Mouse (Mus musculus) CH12.LX (cell line): Measurements from ENCODE around the gene Ercc6l2. TPM values are rescaled to one million over a fixed set of nuclear protein-coding genes. Genes with fewer than 3 reads are reported as not detected.
"Not testable (repeated sequence)": the region's sequence is repeated elsewhere in the genome, so short reads cannot be mapped to it uniquely, and the experiment has no call there.

Source experiments
- DNase-seq: peaks from one replicate; pipeline ENCODE4 v3.0.0-alpha.2; 2013; ENCODE audit errors: extremely low read depth
- H3K27ac ChIP-seq: 2 replicates; pipeline ENCODE4 v1.5.1; 2012; ENCODE audit warnings: low read depth, mild to moderate bottlenecking, control low read depth, moderate library complexity; ENCODE audit not compliant: insufficient read depth
- H3K27me3 ChIP-seq: replicated peaks from 2 replicates; pipeline ENCODE3; 2012; ENCODE audit warnings: inconsistent platforms
- H3K36me3 ChIP-seq, 2 experiments: replicated peaks in 1 of 2; 2 replicates each; pipeline versions ENCODE3 to v1.6.1; 2012; ENCODE audit warnings: inconsistent platforms in 1 of 2, low read length in 1 of 2, mild to moderate bottlenecking in 1 of 2, mixed read lengths in 1 of 2, moderate library complexity in 1 of 2; ENCODE audit not compliant: control insufficient read depth in 1 of 2, insufficient read depth in 1 of 2
- H3K4me1 ChIP-seq, 2 experiments: 2 replicates each; pipeline ENCODE4 v1.6.1; 2012; ENCODE audit warnings: inconsistent platforms in 1 of 2, moderate library complexity in 1 of 2; ENCODE audit not compliant: insufficient read depth in 2 of 2, control insufficient read depth in 1 of 2
- H3K4me2 ChIP-seq: 2 replicates; pipeline ENCODE4 v1.6.1; 2012; ENCODE audit warnings: low read depth, mild to moderate bottlenecking, control low read depth; ENCODE audit not compliant: poor library complexity, insufficient read depth, severe bottlenecking
- H3K4me3 ChIP-seq, 3 experiments: fragments of 150-350 bp in 1 of 3; sonication (generic) in 1 of 3; replicated peaks in 1 of 3; 2 replicates each; pipeline versions ENCODE3 to v1.5.1; 2011 to 2012; ENCODE audit warnings: low read depth in 2 of 3, low read length in 2 of 3, mild to moderate bottlenecking in 2 of 3, moderate library complexity in 2 of 3, control low read depth in 1 of 3, improper control_type of control experiment in 1 of 3, inconsistent platforms in 1 of 3, mixed read lengths in 1 of 3; ENCODE audit not compliant: poor library complexity in 1 of 3
- H3K79me2 ChIP-seq: replicated peaks from 2 replicates; pipeline ENCODE4 v1.6.1; 2012; ENCODE audit warnings: mild to moderate bottlenecking, moderate library complexity; ENCODE audit not compliant: control insufficient read depth, poor library complexity, insufficient read depth, severe bottlenecking; ENCODE audit errors: extremely low read depth
- H3K9ac ChIP-seq: 2 replicates; pipeline ENCODE4 v1.6.1; 2012; ENCODE audit warnings: low read depth, mild to moderate bottlenecking, control low read depth, moderate library complexity; ENCODE audit not compliant: insufficient read depth
- H3K9me3 ChIP-seq: replicated peaks from 2 replicates; pipeline ENCODE3; 2012; ENCODE audit warnings: low read length, inconsistent platforms, mixed read lengths
- BHLHE40 ChIP-seq: IDR thresholded peaks from 2 replicates; pipeline ENCODE4 v1.6.1; 2011; ENCODE audit warnings: mild to moderate bottlenecking, low read depth, low read length, improper control_type of control experiment
- CHD2 ChIP-seq: IDR thresholded peaks from 2 replicates; pipeline ENCODE4 v1.6.1; 2011; ENCODE audit warnings: low read length, improper control_type of control experiment
- CTCF ChIP-seq, 2 experiments: IDR thresholded peaks in 1 of 2; conservative IDR thresholded peaks in 1 of 2; 2 replicates each; pipeline ENCODE4 v1.5.1; 2011 to 2012; ENCODE audit warnings: low read depth in 2 of 2, low read length in 2 of 2, improper control_type of control experiment in 1 of 2, inconsistent platforms in 1 of 2, mild to moderate bottlenecking in 1 of 2, moderate library complexity in 1 of 2
- E2F4 ChIP-seq: IDR thresholded peaks from 2 replicates; pipeline ENCODE4 v1.6.1; 2011; ENCODE audit warnings: low read depth, low read length, improper control_type of control experiment; ENCODE audit not compliant: insufficient replicate concordance
- EP300 ChIP-seq: IDR thresholded peaks from 2 replicates; pipeline ENCODE4 v1.6.1; 2011; ENCODE audit warnings: low read length, improper control_type of control experiment
- JUND ChIP-seq: conservative IDR thresholded peaks from 2 replicates; pipeline ENCODE4 v1.6.1; 2011; ENCODE audit warnings: low read depth, low read length, improper control_type of control experiment
- MEF2A ChIP-seq: IDR thresholded peaks from 2 replicates; pipeline ENCODE4 v1.6.1; 2014; ENCODE audit warnings: low read depth, mild to moderate bottlenecking, inconsistent platforms, low read length, improper control_type of control experiment, borderline replicate concordance
- MYC ChIP-seq: IDR thresholded peaks from 2 replicates; pipeline ENCODE4 v1.6.1; 2011; ENCODE audit warnings: low read depth, mild to moderate bottlenecking, improper control_type of control experiment, low read length
- NRF1 ChIP-seq: IDR thresholded peaks from 2 replicates; pipeline ENCODE4 v1.6.1; 2014; ENCODE audit warnings: low read depth, mild to moderate bottlenecking, inconsistent platforms, low read length, improper control_type of control experiment, moderate library complexity
- RAD21 ChIP-seq: IDR thresholded peaks from 2 replicates; pipeline ENCODE4 v1.6.1; 2011; ENCODE audit warnings: low read depth, mild to moderate bottlenecking, low read length, improper control_type of control experiment, moderate library complexity
- SIN3A ChIP-seq: IDR thresholded peaks from 2 replicates; pipeline ENCODE4 v1.6.1; 2012; ENCODE audit warnings: low read length, improper control_type of control experiment, inconsistent platforms
- TCF12 ChIP-seq: IDR thresholded peaks from 2 replicates; pipeline ENCODE4 v1.6.1; 2014; ENCODE audit warnings: low read depth, mild to moderate bottlenecking, inconsistent platforms, low read length, improper control_type of control experiment
- ZNF384 ChIP-seq: IDR thresholded peaks from 2 replicates; pipeline ENCODE4 v1.6.1; 2012; ENCODE audit warnings: low read depth, low read length, improper control_type of control experiment, inconsistent platforms
- dilution Hi-C: fragments of 300-500 bp; cut with MboI; formaldehyde crosslinking; loops from 2 replicates; pipeline ENCODE4 v1.14.3; 2020; ENCODE audit warnings: low sequenced_read_pairs; ENCODE audit not compliant: extremely low pct_unique_long_range_greater_than_20kb, extremely low pct_ligation_motif_present
- in situ Hi-C: fragments of 300-500 bp; cut with MboI; formaldehyde crosslinking; loops from 3 replicates; pipeline ENCODE4 v1.14.3; 2019; ENCODE audit warnings: low sequenced_read_pairs, low pct_ligation_motif_present, low pct_unique_long_range_greater_than_20kb, mixed read lengths
- polyA plus RNA-seq: library from polyadenylated mRNA; unstranded; fragments of >175 nt; gene quantifications from 2 replicates; pipeline ENCODE4 v1.2.1, GENCODE M21; 2012; ENCODE audit warnings: low read depth; ENCODE audit not compliant: insufficient read length
- total RNA-seq, 2 experiments: library from RNA; depleted of rRNA; stranded (reverse); fragments of 300-350 nt in 1 of 2; fragments of >200 nt in 1 of 2; gene quantifications; 2 replicates each; pipeline ENCODE4 v1.2.3; 2012 to 2014

Ercc6l2 gene
- total and polyA plus RNA-seq, 3 experiments, result 44.3 to 97.0 (median 62.5) TPM

DNA sequence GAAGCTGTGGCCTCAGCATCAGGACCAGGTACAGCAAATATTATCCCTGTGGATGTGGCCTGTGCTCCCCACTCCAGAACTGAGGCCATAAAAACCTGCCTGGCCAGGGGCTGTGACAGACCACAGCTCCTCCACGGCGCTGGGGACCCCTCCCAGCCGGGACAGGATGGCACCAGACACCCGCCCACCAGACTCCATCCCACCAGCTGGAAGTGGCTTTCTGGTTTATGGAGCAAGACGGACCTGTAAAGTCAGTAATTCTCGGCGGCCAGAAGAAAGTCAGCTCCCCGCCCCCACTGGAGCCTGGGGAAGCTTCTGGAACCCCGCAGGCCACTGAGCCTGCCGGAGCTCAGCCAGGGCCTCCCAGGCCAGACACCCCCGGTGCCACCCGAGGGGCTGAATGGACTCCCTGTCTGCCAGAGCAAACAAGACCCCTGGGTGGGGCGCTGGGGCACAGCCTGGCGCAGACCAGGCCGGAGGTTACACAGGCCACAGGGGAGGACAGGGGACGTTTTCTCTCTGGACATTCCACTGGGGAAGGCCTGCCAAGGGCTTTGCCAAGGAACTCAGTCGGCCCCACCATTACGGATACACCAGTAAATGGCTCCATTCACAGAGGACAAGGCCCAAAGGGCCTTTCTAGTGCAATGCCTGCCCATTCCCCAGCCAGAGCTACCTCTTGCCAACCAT lies 103.8 kb downstream of the Ercc6l2 start:
- peaks cover 4% of the 10 kb centered on the region for H3K9me3 ChIP-seq
- H3K4me3 ChIP-seq, result no peak overlapping the region
- H3K4me2 ChIP-seq, result no peak overlapping the region
- no peak overlapping the region for H3K27ac ChIP-seq
- no peak for DNase-seq
- in situ Hi-C loops, result no loop called here
- H3K4me1 ChIP-seq, result no peaks in the 10 kb centered on the region
- no peaks in the 10 kb centered on the region for H3K36me3 ChIP-seq
- dilution Hi-C loops, result no loop called here
- no peak for TF ChIP-seq EP300
- no peak for TF ChIP-seq E2F4
- TF ChIP-seq BHLHE40, result no peak
- no peak for TF ChIP-seq RAD21
- no peak for TF ChIP-seq JUND
- H3K27me3 ChIP-seq, result no peaks in the 10 kb centered on the region
- H3K9ac ChIP-seq, result no peak overlapping the region
- H3K79me2 ChIP-seq, result no peaks in the 10 kb centered on the region

- H3K9me3 ChIP-seq, H3K27me3 ChIP-seq, H3K4me3 ChIP-seq, H3K36me3 ChIP-seq, H3K4me2 ChIP-seq, H3K27ac ChIP-seq, DNase-seq, dilution Hi-C loops, in situ Hi-C loops, H3K9ac ChIP-seq, H3K79me2 ChIP-seq, H3K4me1 ChIP-seq: not testable (repeated sequence)
These were observed 109.0 kb downstream of the Ercc6l2 start for GRCm38 (mm10) chr13:63924036-63924435.

- no peak overlapping the region for H3K4me3 ChIP-seq
- H3K79me2 ChIP-seq, result no peaks in the 10 kb centered on the region
- no peak overlapping the region for H3K9ac ChIP-seq
- no peaks in the 10 kb centered on the region for H3K36me3 ChIP-seq
- no peaks in the 10 kb centered on the region for H3K4me1 ChIP-seq
- dilution Hi-C loops (no loop called here), in situ Hi-C loops (no loop called here)
- H3K9me3 ChIP-seq, result no peaks in the 10 kb centered on the region
- no peaks in the 10 kb centered on the region for H3K27me3 ChIP-seq
- no peak for DNase-seq
- H3K27ac ChIP-seq, result no peak overlapping the region
- no peak overlapping the region for H3K4me2 ChIP-seq
- TF ChIP-seq E2F4, result no peak
- no peak for TF ChIP-seq CHD2
- no peak for TF ChIP-seq TCF12
- no peak for TF ChIP-seq SIN3A
- no peak for TF ChIP-seq CTCF (conservative IDR thresholded peaks at IDR 0.05 in 1 of 2, IDR thresholded peaks at IDR 0.05 in 1 of 2; ENCODE audit: low read depth in 2 of 2, low read length in 2 of 2)
- TF ChIP-seq ZNF384, result no peak
- no peak for TF ChIP-seq JUND
- TF ChIP-seq MEF2A, result no peak
- TF ChIP-seq EP300, result no peak
- no peak for TF ChIP-seq MYC
- TF ChIP-seq NRF1, result no peak
These were observed 112.3 kb downstream of the Ercc6l2 start for GRCm38 (mm10) chr13:63927326-63927725.
